Mouse (Mus musculus): ENCODE results near the gene Tmbim7. TPM values are rescaled to one million over a fixed set of nuclear protein-coding genes. Genes with fewer than 3 reads are reported as not detected.
"Not testable (repeated sequence)": the region's sequence is repeated elsewhere in the genome, so short reads cannot be mapped to it uniquely, and the experiment has no call there.

The Tmbim7 gene
- not detected in 2 replicates for polyA plus RNA-seq (2015; fragmentation: Nextera tagmentation; extraction: Ambion mirVana)

GRCm38 (mm10) chr5:3650881-3651280 is at the start of gene Tmbim7:
Gene Tmbim7, plus strand, starts transcription at chr5:3651181.
- Histone ChIP-seq H3K9me3 (replicated peaks) (no peaks in the 10 kb centered on the region), H3K27me3 (no peaks in the 10 kb centered on the region), H3K9ac (no peak within 1 kb of the TSS), H3K36me3 (no peaks in the 10 kb centered on the region), H3K4me3 (no peak within 1 kb of the TSS), H3K4me1 (replicated peaks) (peaks cover 3% of the 10 kb centered on the region; the same call in 1 of the 2 replicates), H3K27ac (no peak within 1 kb of the TSS), H3K4me2 (no peak within 1 kb of the TSS)
- WGBS = 73% methylated on average over 6 of the region's 6 CpGs
- no peak for ATAC-seq (replicated peaks; ENCODE audit: insufficient number of reproducible peaks, insufficient read depth, low FRiP score, low read depth)

- Histone ChIP-seq H3K27ac (no peak overlapping the region), H3K9me3 (replicated peaks) (no peaks in the 10 kb centered on the region), H3K4me1 (replicated peaks) (no peaks in the 10 kb centered on the region), H3K36me3 (peaks cover 33% of the 10 kb centered on the region), H3K4me2 (no peak overlapping the region), H3K9ac (no peak overlapping the region), H3K4me3 (no peak overlapping the region), H3K27me3 (no peaks in the 10 kb centered on the region)
- WGBS = 94% methylated on average over 9 of the region's 9 CpGs
- ATAC-seq (replicated peaks; ENCODE audit: insufficient number of reproducible peaks, insufficient read depth, low FRiP score, low read depth) = no peak
Measured at GRCm38 (mm10) chr5:3607114-3607513, 43.9 kb upstream of the Tmbim7 start.

- H3K4me1 ChIP-seq (replicated peaks) = no peaks in the 10 kb centered on the region
- H3K27me3 ChIP-seq = no peaks in the 10 kb centered on the region
- no peaks in the 10 kb centered on the region for H3K9me3 ChIP-seq (replicated peaks)
- ATAC-seq (replicated peaks; ENCODE audit: insufficient number of reproducible peaks, insufficient read depth, low FRiP score, low read depth) = no peak
- H3K4me3 ChIP-seq = no peak overlapping the region
- H3K4me2 ChIP-seq = no peak overlapping the region
- H3K27ac ChIP-seq = no peak overlapping the region
- 92% methylated on average over 7 of the region's 7 CpGs for WGBS
- H3K36me3 ChIP-seq = peaks cover 41% of the 10 kb centered on the region
- H3K9ac ChIP-seq = no peak overlapping the region
Measured at GRCm38 (mm10) chr5:3609241-3609640, 41.7 kb upstream of the Tmbim7 start.

GRCm38 (mm10) chr5:3611835-3612234 is 39.1 kb upstream of the Tmbim7 start:
- not testable (repeated sequence) for H3K9me3 ChIP-seq (replicated peaks); H3K4me1 ChIP-seq (replicated peaks); H3K27me3 ChIP-seq; H3K27ac ChIP-seq; ATAC-seq (replicated peaks; ENCODE audit: insufficient number of reproducible peaks, insufficient read depth, low FRiP score, low read depth); H3K4me2 ChIP-seq; H3K4me3 ChIP-seq; H3K9ac ChIP-seq
- WGBS = 83% methylated on average over 2 of the region's 2 CpGs
- H3K36me3 ChIP-seq = peaks cover 39% of the 10 kb centered on the region

- WGBS = 90% methylated on average over 7 of the region's 7 CpGs
- H3K27me3 ChIP-seq = no peaks in the 10 kb centered on the region
- H3K9me3 ChIP-seq (replicated peaks) = no peaks in the 10 kb centered on the region
- H3K4me1 ChIP-seq (replicated peaks) = no peaks in the 10 kb centered on the region
- no peak overlapping the region for H3K4me2 ChIP-seq
- H3K36me3 ChIP-seq = peaks cover 29% of the 10 kb centered on the region
- no peak for ATAC-seq (replicated peaks; ENCODE audit: insufficient number of reproducible peaks, insufficient read depth, low FRiP score, low read depth)
- no peak overlapping the region for H3K4me3 ChIP-seq
- no peak overlapping the region for H3K9ac ChIP-seq
- H3K27ac ChIP-seq = no peak overlapping the region
Measured at GRCm38 (mm10) chr5:3620486-3620885, 30.5 kb upstream of the Tmbim7 start.

- Histone ChIP-seq H3K4me3 (no peak overlapping the region), H3K9ac (no peak overlapping the region), H3K27ac (no peak overlapping the region), H3K36me3 (peaks cover 14% of the 10 kb centered on the region), H3K4me1 (replicated peaks) (no peaks in the 10 kb centered on the region), H3K4me2 (no peak overlapping the region), H3K27me3 (no peaks in the 10 kb centered on the region), H3K9me3 (replicated peaks) (no peaks in the 10 kb centered on the region)
- ATAC-seq (replicated peaks; ENCODE audit: insufficient number of reproducible peaks, insufficient read depth, low FRiP score, low read depth) = no peak
- 92% methylated on average over 5 of the region's 5 CpGs for WGBS
Measured at GRCm38 (mm10) chr5:3630055-3630454, 20.9 kb upstream of the Tmbim7 start.

- ATAC-seq (replicated peaks; ENCODE audit: insufficient number of reproducible peaks, insufficient read depth, low FRiP score, low read depth) = no peak
- H3K9me3 ChIP-seq (replicated peaks) = no peaks in the 10 kb centered on the region
- no peak overlapping the region for H3K4me2 ChIP-seq
- no peak overlapping the region for H3K4me3 ChIP-seq
- H3K27me3 ChIP-seq = no peaks in the 10 kb centered on the region
- H3K36me3 ChIP-seq = peaks cover 15% of the 10 kb centered on the region
- no peaks in the 10 kb centered on the region for H3K4me1 ChIP-seq (replicated peaks)
- H3K27ac ChIP-seq = no peak overlapping the region
- no peak overlapping the region for H3K9ac ChIP-seq
- 59% methylated on average over 16 of the region's 16 CpGs for WGBS
Measured at GRCm38 (mm10) chr5:3631512-3632271, 19.3 kb upstream of the Tmbim7 start.

- H3K27ac ChIP-seq = no peak overlapping the region
- H3K4me3 ChIP-seq = no peak overlapping the region
- H3K9me3 ChIP-seq (replicated peaks) = no peaks in the 10 kb centered on the region
- no peak overlapping the region for H3K4me2 ChIP-seq
- WGBS = 77% methylated on average over 5 of the region's 5 CpGs
- H3K36me3 ChIP-seq = peaks cover 14% of the 10 kb centered on the region
- H3K27me3 ChIP-seq = no peaks in the 10 kb centered on the region
- H3K9ac ChIP-seq = no peak overlapping the region
- no peak for ATAC-seq (replicated peaks; ENCODE audit: insufficient number of reproducible peaks, insufficient read depth, low FRiP score, low read depth)
- H3K4me1 ChIP-seq (replicated peaks) = no peaks in the 10 kb centered on the region
Measured at GRCm38 (mm10) chr5:3632285-3632684, 18.7 kb upstream of the Tmbim7 start.

- H3K4me3 ChIP-seq = no peak overlapping the region
- no peaks in the 10 kb centered on the region for H3K9me3 ChIP-seq (replicated peaks)
- H3K27ac ChIP-seq = no peak overlapping the region
- H3K36me3 ChIP-seq = peaks cover 12% of the 10 kb centered on the region
- no peak for ATAC-seq (replicated peaks; ENCODE audit: insufficient number of reproducible peaks, insufficient read depth, low FRiP score, low read depth)
- H3K4me1 ChIP-seq (replicated peaks) = no peaks in the 10 kb centered on the region
- H3K27me3 ChIP-seq = no peaks in the 10 kb centered on the region
- H3K4me2 ChIP-seq = no peak overlapping the region
- 93% methylated on average over 13 of the region's 13 CpGs for WGBS
- no peak overlapping the region for H3K9ac ChIP-seq
Measured at GRCm38 (mm10) chr5:3633315-3633714, 17.7 kb upstream of the Tmbim7 start.

GRCm38 (mm10) chr5:3633951-3634350 is 17.0 kb upstream of the Tmbim7 start:
- peaks cover 12% of the 10 kb centered on the region for H3K36me3 ChIP-seq
- no peak overlapping the region for H3K9ac ChIP-seq
- H3K27ac ChIP-seq = no peak overlapping the region
- H3K4me3 ChIP-seq = no peak overlapping the region
- no peak overlapping the region for H3K4me2 ChIP-seq
- 72% methylated on average over 4 of the region's 4 CpGs for WGBS
- no peaks in the 10 kb centered on the region for H3K4me1 ChIP-seq (replicated peaks)
- H3K9me3 ChIP-seq (replicated peaks) = no peaks in the 10 kb centered on the region
- no peaks in the 10 kb centered on the region for H3K27me3 ChIP-seq
- no peak for ATAC-seq (replicated peaks; ENCODE audit: insufficient number of reproducible peaks, insufficient read depth, low FRiP score, low read depth)

GRCm38 (mm10) chr5:3635286-3635685 is 15.7 kb upstream of the Tmbim7 start:
- Histone ChIP-seq H3K9ac (no peak overlapping the region), H3K27me3 (no peaks in the 10 kb centered on the region), H3K4me3 (no peak overlapping the region), H3K36me3 (peaks cover 16% of the 10 kb centered on the region), H3K27ac (no peak overlapping the region), H3K9me3 (replicated peaks) (no peaks in the 10 kb centered on the region), H3K4me2 (no peak overlapping the region), H3K4me1 (replicated peaks) (no peaks in the 10 kb centered on the region)
- 71% methylated on average over 8 of the region's 8 CpGs for WGBS
- no peak for ATAC-seq (replicated peaks; ENCODE audit: insufficient number of reproducible peaks, insufficient read depth, low FRiP score, low read depth)

GRCm38 (mm10) chr5:3644621-3645020 is 6.4 kb upstream of the Tmbim7 start:
- WGBS = 93% methylated on average over 6 of the region's 6 CpGs
- Histone ChIP-seq H3K9ac (no peak overlapping the region), H3K4me2 (no peak overlapping the region), H3K4me1 (replicated peaks) (peaks cover 10% of the 10 kb centered on the region), H3K9me3 (replicated peaks) (no peaks in the 10 kb centered on the region), H3K4me3 (no peak overlapping the region), H3K27ac (no peak overlapping the region), H3K27me3 (no peaks in the 10 kb centered on the region), H3K36me3 (peaks cover 41% of the 10 kb centered on the region)
- no peak for ATAC-seq (replicated peaks; ENCODE audit: insufficient number of reproducible peaks, insufficient read depth, low FRiP score, low read depth)

All from heart, embryonic 15.5 days (tissue).